Mouse (Mus musculus): ENCODE results near the gene St8sia4.
A peak's percentile ranks its signal among the peaks of the same experiment; 100 is the strongest.

The St8sia4 gene

DNA sequence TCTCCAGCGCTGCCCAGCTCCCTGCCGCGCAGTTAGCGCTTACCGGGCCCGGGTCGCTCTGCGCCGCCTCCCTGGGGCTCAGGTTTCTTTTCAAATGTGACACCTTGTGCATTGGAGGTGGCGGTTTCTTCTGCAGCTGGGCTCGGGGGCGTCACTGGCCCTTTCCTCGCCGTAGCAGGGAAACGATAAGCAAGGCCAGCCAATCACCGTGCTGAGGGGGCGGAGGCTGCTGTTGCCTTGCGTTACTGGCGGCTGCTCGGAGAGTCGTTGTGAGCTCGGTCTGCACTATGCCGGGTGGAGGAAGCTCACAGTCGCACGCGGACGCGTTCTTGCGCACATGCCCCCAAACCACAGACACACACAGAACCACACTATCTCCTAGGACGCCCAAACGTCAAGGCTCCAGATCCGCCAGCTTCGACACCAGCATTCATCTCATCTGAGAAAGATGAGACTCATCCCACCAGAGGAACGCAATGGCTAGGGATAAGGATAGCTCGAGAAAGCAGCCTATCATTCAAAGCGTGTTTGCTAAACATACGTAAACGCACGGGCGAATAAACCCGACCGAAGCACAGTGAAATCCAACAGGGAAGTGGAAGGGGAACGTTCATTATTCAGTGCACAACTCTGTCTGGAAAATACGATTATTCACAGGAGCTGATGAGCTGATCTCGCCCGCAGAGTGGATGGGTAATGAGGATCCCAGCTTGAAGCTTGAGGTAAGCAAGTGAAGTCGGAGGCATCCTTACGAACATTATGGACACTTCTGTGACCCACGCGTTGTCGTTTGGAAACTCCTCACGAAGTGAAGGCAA is at the start of gene St8sia4:
Gene St8sia4, minus strand, starts transcription at position 137 of the 818 bp plus-strand sequence.
- DNase-seq (ENCODE audit: low read depth, low spot score): peak; percentile 68

DNA sequence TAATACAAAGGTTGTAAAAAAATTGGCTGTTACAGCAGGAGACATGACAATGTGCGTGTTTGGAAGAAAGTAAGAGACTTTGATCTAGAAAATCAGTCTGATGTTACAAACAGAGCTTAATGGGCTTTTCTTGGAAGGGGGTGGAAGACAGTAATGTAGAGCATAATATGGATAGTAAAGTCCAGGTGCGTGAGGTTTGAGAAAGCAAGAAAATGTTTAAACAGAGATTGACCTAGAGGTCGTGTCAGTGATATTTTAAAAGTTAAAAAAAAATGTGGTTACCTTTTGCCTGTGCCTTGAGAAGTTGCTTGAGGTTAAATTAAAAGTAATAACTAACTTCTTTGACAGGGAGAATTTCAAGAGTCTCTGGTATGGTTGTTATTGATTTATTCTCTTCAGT is 41.8 kb upstream of the St8sia4 start:
- no peak for DNase-seq (ENCODE audit: low read depth, low spot score)

DNA sequence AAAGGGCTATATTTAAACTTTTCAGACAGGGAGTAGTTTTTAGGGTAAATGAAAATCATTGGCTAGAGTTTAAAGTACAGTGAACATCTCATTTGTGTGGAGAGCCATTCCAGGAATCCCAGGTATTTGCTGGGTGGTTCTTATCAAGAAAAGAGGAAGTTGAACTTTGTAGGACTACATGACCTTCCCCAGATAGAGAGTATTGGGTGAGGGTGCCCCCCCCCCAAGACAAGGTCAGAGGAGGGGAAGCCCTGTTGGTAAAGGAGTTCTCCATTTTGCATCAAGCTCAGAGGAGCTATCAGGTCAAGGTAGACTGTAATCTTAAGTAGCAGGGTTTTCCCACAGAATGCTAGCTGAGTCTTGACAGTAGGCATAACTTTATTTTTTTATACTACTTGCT is 32.5 kb upstream of the St8sia4 start:
- no peak for DNase-seq (ENCODE audit: low read depth, low spot score)

DNA sequence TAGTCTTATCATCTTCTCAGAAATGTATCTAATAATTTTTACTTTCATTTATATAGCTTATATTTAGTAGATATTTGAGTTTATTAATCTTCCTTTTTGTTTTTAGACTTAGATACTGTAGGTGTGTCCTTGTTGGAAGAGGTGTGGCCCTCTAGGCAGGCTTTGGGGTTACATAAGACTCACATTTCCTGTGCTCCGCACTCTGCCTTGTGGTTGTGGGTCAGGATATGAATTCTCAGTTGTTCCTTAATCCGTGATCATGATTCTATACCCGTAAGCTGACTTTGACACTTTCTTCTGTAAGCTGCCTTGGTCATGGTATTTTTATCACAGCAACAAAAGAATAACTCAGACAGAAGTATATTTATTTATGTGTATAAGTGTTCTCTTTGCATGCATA is 6.7 kb upstream of the St8sia4 start:
- DNase-seq (ENCODE audit: low read depth, low spot score): no peak

DNA sequence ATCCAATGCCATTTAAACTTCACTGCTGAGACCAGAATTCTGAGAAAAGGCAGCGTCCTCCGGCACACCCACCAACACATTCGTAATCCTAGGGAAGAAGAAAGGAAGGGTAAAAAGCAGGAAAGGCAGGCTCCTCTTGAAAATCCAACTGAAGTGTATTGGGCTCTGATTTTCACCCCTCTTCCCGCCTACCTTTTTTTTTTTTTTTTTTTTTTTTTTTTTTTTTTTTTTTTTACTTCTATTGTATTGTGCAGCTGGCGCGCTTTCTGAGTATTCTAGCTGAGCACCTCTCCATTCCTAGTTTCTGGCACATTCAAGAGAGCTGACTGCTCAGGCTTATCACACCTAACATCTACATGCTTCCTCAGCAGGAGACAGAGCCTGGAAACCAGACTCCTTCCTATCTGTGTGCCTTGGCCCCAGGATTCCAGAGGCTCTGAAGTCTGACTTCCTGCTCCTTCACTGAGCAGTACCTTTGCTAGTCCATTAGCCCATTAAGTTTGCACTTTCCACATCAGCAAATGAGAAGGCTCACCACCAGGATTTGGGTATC is 958 bp upstream of the St8sia4 start:
- DNase-seq (ENCODE audit: low read depth, low spot score): peak; percentile 12

DNA sequence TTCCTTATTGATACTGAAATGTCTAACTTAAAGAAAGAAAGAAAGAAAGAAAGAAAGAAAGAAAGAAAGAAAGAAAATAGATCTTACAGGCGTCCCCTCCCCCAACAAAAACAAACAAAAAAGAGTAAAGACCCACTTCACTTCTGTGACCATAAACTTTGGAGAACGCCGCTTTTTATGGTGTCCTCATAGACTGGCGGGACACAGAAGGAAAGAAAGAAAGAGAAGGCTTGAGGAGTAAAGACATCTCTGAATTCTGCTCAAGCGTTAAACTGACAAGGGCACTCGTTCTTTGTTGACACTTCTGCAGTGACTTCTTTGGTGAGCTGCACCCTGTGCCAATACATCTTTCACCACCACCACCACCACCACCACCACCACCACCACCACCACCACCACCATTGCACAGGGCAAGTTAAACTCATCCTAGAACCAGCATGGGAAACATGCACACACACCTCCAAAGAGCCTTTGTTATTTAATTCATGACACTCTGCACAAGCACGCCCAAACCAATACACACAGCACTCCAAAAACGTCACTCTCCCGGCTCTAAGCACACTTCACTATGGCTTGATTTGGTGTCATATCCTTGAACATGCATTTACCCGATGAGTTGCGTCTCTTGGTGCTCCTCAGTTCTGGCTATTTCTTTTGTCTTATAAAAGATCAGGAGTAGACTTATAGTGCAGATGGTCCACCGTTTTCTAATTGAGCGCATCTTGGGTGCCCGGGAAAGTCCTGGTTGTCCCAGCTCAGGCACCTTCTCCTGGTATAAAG is 640 bp downstream of the St8sia4 start:
- DNase-seq (ENCODE audit: low read depth, low spot score): no peak

DNA sequence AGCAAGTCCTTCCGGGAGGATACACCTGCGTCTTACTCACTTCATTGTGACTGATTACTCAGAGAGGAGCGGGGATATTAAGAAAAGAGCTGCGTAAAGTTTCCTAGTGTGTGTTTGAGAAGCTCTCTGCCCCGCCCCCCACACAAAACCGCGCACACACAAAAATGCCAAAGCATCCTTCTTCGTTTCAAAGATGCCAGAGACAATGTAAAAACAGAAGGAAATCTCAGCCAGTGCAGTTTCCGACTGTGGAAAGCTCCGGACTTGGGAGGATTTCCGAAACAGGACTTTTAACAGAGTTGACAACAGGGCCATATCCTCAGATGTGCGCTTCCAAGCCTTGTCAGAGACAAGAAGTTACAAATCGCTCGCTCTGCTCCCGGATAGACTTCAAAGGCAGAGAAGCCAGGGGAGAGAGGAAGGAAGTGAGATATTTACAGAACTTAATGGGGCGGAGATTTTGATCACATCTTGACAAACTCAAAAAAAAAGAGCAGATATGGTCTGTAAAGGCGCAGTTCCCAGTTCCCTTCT is 1.4 kb downstream of the St8sia4 start:
- DNase-seq (ENCODE audit: low read depth, low spot score): peak; percentile 21

DNA sequence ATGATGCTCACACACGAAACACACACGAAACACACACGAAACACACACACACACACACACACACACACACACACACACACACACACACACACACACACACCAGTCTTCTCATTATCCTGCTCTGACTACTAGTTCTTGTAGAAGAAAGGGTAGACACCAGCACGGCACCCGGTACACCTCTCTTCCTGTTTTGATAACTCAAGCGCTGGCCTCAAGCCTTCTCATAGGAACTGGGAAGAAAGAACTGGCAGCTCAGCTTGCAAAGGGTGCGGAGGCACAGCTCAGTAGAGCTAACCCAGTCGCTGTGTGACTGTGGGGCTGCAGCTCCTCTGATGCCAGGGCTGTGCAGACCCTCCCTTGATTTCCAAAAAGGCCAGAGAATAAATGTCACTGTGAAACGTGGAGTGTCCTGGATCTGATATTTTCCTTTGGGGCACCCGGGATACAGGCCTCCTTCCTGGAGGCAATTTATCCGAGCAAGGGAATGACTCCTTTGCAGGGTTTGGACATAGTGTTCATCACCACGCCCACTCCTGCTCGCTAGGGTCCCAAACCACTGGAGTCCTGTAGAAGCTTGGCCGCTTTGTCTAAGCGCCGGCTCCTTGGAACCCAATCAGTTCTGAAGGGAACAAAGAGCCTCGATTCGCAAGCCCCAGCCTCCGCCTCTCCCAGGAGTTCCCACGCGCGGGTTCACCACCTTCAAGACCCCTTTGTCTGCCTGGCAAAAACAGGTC is 2.2 kb downstream of the St8sia4 start:
- no peak for DNase-seq (ENCODE audit: low read depth, low spot score)

DNA sequence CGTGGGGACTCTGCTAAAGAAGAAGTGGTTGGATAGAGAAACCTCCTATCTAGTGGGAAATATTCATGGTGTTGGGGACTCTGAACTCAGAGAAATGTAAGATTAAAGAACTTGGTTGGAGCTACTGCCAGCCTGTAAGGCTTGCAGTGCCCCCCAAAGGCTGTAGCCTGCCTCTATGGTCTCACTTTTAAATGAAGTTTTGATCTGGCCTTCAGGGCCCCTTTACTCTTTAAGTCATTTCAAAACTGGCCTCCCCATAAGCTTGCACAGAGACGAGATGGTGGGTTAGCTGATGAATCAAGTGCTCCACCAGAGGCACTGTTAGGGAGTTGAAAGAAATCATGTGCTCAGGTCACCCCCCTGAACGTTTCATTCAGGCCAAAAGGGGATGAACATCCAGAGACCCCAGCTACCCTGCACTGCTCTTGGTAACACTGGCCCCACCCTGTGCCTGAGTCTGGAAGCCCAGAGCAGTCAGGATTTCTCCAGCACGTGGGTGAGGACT is 3.0 kb downstream of the St8sia4 start:
- DNase-seq (ENCODE audit: low read depth, low spot score): no peak

DNA sequence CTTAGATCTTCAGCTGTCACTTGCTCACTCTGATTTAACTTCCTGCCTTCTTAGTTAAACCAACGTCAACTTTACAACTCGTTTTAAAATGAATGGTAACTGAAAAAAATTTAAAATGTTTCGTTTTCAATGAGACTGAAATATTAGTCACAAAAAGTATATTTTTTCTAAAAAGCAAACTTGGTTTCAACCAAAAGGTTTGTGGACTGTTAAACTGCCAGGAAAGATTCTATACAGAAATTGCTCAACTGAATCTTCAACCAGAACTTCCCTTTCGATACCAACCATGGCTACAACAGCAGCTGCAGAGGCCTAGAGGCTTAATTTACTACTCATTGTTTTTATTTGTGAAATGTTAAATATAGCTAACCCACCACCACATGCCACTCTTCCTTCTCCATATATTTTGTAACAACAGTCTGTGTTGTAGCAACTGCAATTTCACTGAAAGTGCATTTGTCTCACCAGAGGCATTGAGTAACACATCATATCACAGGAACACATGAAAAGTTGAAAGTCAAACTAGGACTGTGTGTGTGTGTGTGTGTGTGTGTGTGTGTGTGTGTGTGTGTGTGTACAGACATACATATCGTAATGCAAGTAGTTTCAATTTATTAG is 10.2 kb downstream of the St8sia4 start:
- DNase-seq (ENCODE audit: low read depth, low spot score): peak; percentile 25

DNA sequence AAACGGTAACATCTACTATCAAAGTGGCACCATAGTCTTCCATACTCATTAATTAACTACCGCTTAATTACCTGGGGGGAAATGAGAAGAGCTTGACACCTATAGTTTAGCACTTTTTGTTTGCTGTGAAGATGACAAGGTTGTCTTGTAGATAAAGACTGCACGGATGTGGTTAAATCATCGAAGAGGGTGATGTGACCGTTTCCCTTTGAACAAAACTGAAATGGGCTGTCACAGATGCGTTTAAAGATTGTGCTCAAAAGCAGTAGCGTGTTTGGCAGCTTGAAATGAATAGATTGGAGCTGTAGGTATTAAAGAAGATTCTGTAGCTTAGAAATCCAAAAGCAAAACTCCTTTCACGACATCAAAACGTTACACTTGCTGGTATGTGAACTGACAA is 11.8 kb downstream of the St8sia4 start:
- no peak for DNase-seq (ENCODE audit: low read depth, low spot score)

DNA sequence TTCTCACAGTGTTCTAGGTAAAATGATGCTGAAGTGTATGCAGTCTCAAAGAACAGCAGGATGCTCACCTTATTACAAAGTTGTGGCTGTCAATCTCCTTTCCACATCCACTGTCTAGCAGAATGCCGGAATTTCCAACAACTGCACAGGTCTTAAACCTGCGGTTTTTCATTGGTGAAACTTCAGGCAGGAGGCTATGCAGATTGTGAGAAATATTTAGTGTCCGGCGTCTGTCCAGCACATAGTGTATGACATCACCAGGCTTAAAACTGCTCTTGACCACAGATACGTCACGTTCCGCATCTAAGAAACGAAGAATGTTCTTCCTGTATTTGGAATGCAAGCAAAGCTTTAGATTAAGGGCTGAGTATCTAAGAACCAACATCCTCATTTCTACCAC is 13.9 kb downstream of the St8sia4 start:
- DNase-seq (ENCODE audit: low read depth, low spot score): no peak

DNA sequence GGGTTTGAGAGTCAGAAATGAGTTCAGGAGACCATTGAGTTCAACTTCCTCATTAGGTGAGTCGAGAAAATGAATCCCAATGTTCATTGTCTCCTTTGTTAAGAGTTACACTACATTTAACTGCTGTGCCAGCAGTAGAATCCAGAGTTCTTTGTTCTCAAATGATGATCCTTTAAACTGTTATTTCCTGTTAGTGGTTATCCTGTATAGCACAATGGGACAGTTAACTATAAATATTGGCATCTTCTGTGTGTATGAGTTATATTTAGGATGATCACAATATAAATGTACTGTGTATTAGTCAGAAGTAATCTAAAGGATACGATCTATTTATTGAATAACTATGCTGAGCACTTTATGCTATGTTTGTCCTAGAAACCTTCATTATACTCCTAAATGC is 23.1 kb downstream of the St8sia4 start:
- no peak for DNase-seq (ENCODE audit: low read depth, low spot score)

DNA sequence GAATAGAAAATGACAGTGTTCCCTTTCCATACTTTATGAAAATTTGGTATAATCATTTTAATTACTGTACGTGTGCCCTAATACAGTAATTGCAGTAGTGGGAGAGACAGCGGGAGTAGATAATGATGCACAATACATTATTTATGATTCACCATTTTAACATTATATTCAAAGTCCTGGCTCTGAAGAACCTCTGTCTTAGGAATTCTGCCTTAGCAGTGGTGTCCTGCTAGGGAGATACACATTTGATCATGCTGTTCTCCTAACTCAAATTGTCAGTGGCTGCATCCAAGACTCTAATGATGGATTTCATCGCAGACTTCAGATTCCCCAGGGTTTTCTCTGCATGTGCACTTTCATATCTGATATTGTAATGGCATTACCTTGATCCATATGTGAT is 28.4 kb downstream of the St8sia4 start:
- DNase-seq (ENCODE audit: low read depth, low spot score): no peak

DNA sequence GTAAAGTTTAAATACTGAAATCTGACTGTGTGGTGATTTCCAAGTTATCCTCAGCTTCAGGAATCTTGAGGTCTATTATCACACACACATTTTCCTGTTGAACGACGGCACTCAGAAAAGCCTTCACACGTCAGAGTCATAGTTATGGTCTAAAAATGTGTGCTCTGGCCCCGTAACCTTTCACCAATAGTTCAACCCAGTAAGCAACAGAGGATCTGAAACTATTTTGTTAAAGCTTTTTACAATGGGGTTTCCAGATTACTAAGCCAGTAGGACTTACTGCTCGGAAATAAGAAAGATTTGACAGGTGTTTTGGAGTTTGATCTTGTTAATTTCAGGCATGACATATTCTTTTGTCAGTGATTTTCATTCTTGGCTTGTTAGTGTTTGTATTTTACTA is 43.0 kb downstream of the St8sia4 start:
- no peak for DNase-seq (ENCODE audit: low read depth, low spot score)

DNA sequence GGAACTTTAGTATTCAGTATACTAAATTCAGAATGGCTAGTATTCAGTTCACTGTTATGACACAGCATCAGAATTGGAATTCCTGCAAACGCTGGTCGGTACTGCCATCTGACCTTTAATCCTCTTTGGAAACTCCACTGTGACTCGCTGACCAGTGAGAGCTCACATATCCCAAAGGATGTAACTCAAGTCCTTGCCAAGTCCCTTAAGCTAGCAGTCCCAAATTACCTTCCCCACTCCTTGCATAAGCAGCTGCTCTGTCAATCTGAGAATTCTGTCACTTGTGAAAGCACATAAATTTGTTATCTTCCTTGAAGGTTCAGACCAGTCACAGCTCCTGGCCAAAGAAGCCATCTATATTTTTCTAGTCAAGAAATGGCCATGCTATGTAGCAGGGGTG is 48.7 kb downstream of the St8sia4 start:
- peak; percentile 38 for DNase-seq (ENCODE audit: low read depth, low spot score)

DNA sequence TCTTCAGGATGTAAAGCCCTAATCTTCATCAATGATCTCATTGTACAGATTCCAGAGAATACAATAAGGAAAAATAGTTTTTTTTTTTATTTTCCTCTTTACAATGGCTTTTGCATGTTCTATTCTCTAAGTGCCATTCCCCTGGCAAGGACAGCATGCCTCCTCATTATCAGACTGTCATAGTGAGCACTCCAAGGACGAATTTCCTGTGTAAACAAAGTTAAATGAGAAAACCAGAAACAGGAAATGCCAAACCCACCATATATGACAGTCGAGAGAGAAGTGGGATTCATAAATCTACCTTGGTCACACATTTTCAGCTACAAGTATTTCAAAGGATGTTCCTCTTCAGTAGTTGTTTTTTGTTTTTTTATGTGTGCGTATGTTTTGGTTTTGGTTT is 49.2 kb downstream of the St8sia4 start:
- no peak for DNase-seq (ENCODE audit: low read depth, low spot score)

DNA sequence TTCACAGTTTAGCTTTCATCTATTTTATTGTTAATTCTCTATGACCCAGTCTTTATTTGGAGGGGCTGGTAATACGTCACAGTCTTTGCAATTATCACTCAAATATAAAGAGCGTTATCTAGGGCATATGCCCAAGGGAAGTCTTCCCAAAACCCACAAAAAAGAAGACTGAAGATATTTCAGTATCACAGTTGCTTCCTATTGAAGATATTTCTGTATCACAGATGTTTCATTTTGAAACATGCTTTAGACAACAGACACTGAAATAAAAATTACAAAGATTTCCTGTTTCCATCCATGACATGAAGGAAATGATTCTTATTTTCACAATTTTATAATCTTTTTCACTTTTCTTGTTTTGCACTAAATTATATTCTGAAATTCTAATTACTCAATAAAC is 57.4 kb downstream of the St8sia4 start:
- DNase-seq (ENCODE audit: low read depth, low spot score): no peak

DNA sequence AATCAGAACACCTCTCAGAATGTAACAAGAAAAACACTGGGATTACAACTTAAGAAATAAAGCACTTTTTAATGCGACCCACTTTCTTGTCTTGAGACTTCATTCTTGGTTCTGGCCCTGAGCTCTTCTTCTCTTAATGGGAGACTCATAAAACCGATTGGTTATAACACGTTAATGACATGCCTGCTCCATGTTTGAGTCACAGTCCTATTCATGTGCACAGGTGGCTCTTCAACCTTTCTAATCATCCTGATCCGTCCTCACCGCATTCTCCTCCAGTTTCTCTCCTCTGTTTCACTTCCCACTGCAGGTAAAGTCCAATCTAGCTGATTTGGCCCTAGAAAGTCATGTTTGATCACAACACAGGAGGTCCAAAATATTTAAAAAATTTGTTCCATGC is 58.3 kb downstream of the St8sia4 start:
- DNase-seq (ENCODE audit: low read depth, low spot score): no peak

DNA sequence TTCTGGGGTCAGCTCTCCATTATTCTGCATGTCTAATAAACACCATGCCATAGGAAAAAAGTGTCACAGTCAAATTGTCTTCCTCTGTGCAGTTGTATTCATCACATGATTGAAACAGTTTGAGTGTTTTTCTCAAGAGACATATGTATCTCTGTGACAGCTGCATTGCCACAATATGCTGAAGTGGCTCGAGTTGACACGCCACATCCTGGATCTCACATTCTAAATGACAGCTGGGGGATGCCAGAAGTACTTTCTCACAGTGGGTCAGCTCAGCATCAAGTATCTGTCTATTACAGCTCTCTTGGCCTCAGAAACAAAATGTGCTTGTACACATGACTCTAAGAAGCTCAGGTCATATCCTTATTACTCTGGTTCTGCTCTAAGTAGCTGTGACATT is 61.9 kb downstream of the St8sia4 start:
- no peak for DNase-seq (ENCODE audit: low read depth, low spot score)

DNA sequence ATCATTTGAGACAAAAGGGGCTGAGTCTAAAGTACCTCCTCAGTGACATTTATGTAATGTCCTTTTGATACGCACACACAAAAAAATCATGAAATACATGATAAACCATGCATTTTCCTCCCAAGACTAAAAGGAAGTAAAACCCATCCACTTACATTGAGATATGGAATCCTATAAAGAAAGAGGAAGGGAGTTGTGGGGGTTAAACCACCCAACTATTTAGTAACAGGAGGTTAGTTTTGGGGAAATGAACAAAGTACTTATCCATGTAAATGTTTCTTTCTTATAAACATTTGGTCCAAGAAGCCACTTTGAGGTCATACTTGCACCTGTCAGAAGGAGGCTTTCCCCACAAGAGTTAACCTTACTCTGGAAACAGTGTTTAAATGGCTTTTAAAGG is 69.3 kb downstream of the St8sia4 start:
- DNase-seq (ENCODE audit: low read depth, low spot score): no peak
